In the genomic region with DNA sequence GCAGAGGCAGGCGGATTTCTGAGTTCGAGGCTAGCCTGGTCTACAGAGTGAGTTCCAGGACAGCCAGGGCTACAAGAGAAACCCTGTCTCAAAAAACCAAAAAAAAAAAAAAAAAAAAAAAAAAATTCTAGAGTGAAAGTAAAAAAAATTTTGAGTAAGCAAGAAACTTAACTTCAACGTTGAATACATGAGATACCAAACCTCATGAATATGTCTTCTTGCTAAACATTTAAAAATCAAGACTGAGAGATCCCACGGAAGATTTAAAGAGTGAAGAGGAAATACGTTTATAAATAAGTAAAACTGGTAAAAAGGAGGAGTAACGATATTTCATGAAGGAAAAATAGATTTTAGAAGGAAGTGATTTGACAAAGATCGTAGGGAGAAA, we compare ENCODE assay signal across 8 mouse cellular contexts. TPM values are rescaled to one million over a fixed set of nuclear protein-coding genes. Genes with fewer than 3 reads are reported as not detected.
DNase-seq lines count a peak whose midpoint lies in the region; ATAC-seq and TF ChIP-seq lines count a peak whose summit lies in the region.

No protein-coding gene starts in this region.

- 51% methylated on average over 7 of the region's 7 CpGs for WGBS in heart, embryonic 12.5 days
- WGBS in forebrain, embryonic 16.5 days, result 46% methylated on average over 7 of the region's 7 CpGs
- 34% methylated on average over 7 of the region's 7 CpGs for WGBS in liver, embryonic 15.5 days (ENCODE audit: insufficient replicate concordance)

- H3K9ac ChIP-seq in heart, embryonic 12.5 days, result no peak overlapping the region
- peak overlapping the region; percentile 93 for H3K9ac ChIP-seq in forebrain, embryonic 16.5 days (replicated peaks; ENCODE audit: low read depth, low read length)
- H3K9ac ChIP-seq in liver, embryonic 15.5 days, result 0 out of 2 replicates have a peak overlapping the region, but pooled peaks have one; percentile 90

- no peak for ATAC-seq in heart, embryonic 12.5 days (ENCODE audit: insufficient number of reproducible peaks, low FRiP score)
- ATAC-seq in forebrain, embryonic 16.5 days, result no peak
- ATAC-seq in liver, embryonic 15.5 days (ENCODE audit: insufficient read depth), result no peak
- no peak for ATAC-seq in cerebellum, adult (ENCODE audit: insufficient number of reproducible peaks, low FRiP score, low TSS enrichment)

- no peaks in the 10 kb centered on the region for H3K9me3 ChIP-seq in heart, embryonic 12.5 days (replicated peaks)
- no peaks in the 10 kb centered on the region for H3K9me3 ChIP-seq in E14TG2a.4 (ENCODE audit: low read length)
- H3K9me3 ChIP-seq in forebrain, embryonic 16.5 days (ENCODE audit: control insufficient read depth, low read length), result no peaks in the 10 kb centered on the region
- no peaks in the 10 kb centered on the region for H3K9me3 ChIP-seq in liver, embryonic 15.5 days (replicated peaks)

- no peaks in the 10 kb centered on the region for H3K27me3 ChIP-seq in heart, embryonic 12.5 days (replicated peaks)
- no peaks in the 10 kb centered on the region for H3K27me3 ChIP-seq in E14TG2a.4 (ENCODE audit: insufficient read depth, low read length)
- H3K27me3 ChIP-seq in forebrain, embryonic 16.5 days (replicated peaks; ENCODE audit: control insufficient read depth, insufficient read depth, low read length), result no peaks in the 10 kb centered on the region
- 0 out of 2 replicates have a peak, but pooled peaks cover 4% of the 10 kb centered on the region for H3K27me3 ChIP-seq in liver, embryonic 15.5 days

- peaks cover 7% of the 10 kb centered on the region; the same call in 1 of the 2 replicates for H3K4me1 ChIP-seq in heart, embryonic 12.5 days (replicated peaks)
- H3K4me1 ChIP-seq in E14TG2a.4 (replicated peaks; ENCODE audit: low read depth, low read length), result peaks cover 19% of the 10 kb centered on the region
- H3K4me1 ChIP-seq in forebrain, embryonic 16.5 days (replicated peaks; ENCODE audit: control insufficient read depth, insufficient read depth, low read length), result peaks cover 13% of the 10 kb centered on the region
- peaks cover 33% of the 10 kb centered on the region for H3K4me1 ChIP-seq in liver, embryonic 15.5 days (replicated peaks)

- H3K4me3 ChIP-seq in heart, embryonic 12.5 days, result peak overlapping the region; percentile 61
- peak overlapping the region; percentile 32; the same call in 1 of the 2 replicates for H3K4me3 ChIP-seq in E14TG2a.4 (replicated peaks; ENCODE audit: low read length)
- peak overlapping the region; percentile 93 for H3K4me3 ChIP-seq in forebrain, embryonic 16.5 days (replicated peaks; ENCODE audit: low read length)
- H3K4me3 ChIP-seq in liver, embryonic 15.5 days (replicated peaks), result peak overlapping the region; percentile 85

- TF ChIP-seq CTCF in E14TG2a.4 (conservative IDR thresholded peaks at IDR 0.05; ENCODE audit: low read length), result no peak

- no peaks in the 10 kb centered on the region for H3K36me3 ChIP-seq in heart, embryonic 12.5 days
- H3K36me3 ChIP-seq in E14TG2a.4 (ENCODE audit: insufficient read depth, low read length), result peaks cover 3% of the 10 kb centered on the region; the same call in 1 of the 2 replicates
- no peaks in the 10 kb centered on the region for H3K36me3 ChIP-seq in forebrain, embryonic 16.5 days (ENCODE audit: control insufficient read depth, insufficient read depth)
- no peaks in the 10 kb centered on the region for H3K36me3 ChIP-seq in liver, embryonic 15.5 days (replicated peaks)

- H3K27ac ChIP-seq in heart, embryonic 12.5 days (ENCODE audit: poor library complexity, severe bottlenecking), result no peak overlapping the region
- H3K27ac ChIP-seq in forebrain, embryonic 16.5 days (ENCODE audit: low read length), result peak overlapping the region; percentile 97
- H3K27ac ChIP-seq in liver, embryonic 15.5 days (replicated peaks), result 0 out of 2 replicates have a peak overlapping the region, but pooled peaks have one; percentile 95

- H3K4me2 ChIP-seq in heart, embryonic 12.5 days, result peak overlapping the region; percentile 82
- H3K4me2 ChIP-seq in forebrain, embryonic 16.5 days (ENCODE audit: low read length), result peak overlapping the region; percentile 83
- peak overlapping the region; percentile 80 for H3K4me2 ChIP-seq in liver, embryonic 15.5 days

- no peak for DNase-seq in heart, postnatal 25 days (ENCODE audit: low spot score)
- DNase-seq in thymus, postnatal 36 days, result no peak
- no peak for DNase-seq in retina, embryonic 14.5 days (ENCODE audit: low spot score)

- intact Hi-C loops in heart, postnatal 25 days (cut with DNase I), result loop anchor here (10.0 kb wide), 1 partner anchor 821 kb away; the partner anchor contains the start of gene Ppm1k

RNA-seq across cellular contexts. Expression of gene Avl9, which starts 0.5 kb away (rescaled TPM):
- 11.2 and 12.2 TPM in 2 replicates for polyA plus RNA-seq in heart, embryonic 12.5 days (2016; fragmentation: Nextera tagmentation; extraction: Ambion mirVana)
- total RNA-seq in heart, postnatal 25 days (2021), result 1 to 10 TPM; 6.0 to 6.9 TPM
- polyA plus RNA-seq in forebrain, embryonic 16.5 days (2015; fragmentation: Nextera tagmentation; extraction: Ambion mirVana), result 40.3 and 45.8 TPM in 2 replicates
- polyA plus RNA-seq in liver, embryonic 15.5 days (2015; fragmentation: Nextera tagmentation; extraction: Ambion mirVana), result 2.8 and 3.4 TPM in 2 replicates

RNA-seq across cellular contexts. Expression of gene Lsm5, which starts 9.7 kb away (rescaled TPM):
- polyA plus RNA-seq in heart, embryonic 12.5 days (2016; fragmentation: Nextera tagmentation; extraction: Ambion mirVana), result 97.4 and 101 TPM in 2 replicates
- total RNA-seq in heart, postnatal 25 days (2021), result 10 to 100 TPM; 14.9 to 17.3 TPM
- polyA plus RNA-seq in forebrain, embryonic 16.5 days (2015; fragmentation: Nextera tagmentation; extraction: Ambion mirVana), result 82.1 and 85.1 TPM in 2 replicates
- 39.9 and 58.2 TPM in 2 replicates for polyA plus RNA-seq in liver, embryonic 15.5 days (2015; fragmentation: Nextera tagmentation; extraction: Ambion mirVana)

Comparison
In these comparisons a context has a peak if more than half of its experiments do, and no peak if none do; other contexts are left out.
1. H3K4me3 ChIP-seq: peak in every context shown above with its lines; median percentile 93 in forebrain, embryonic 16.5 days; 85 in liver, embryonic 15.5 days; 61 in heart, embryonic 12.5 days; 32 in E14TG2a.4.